Mouse (Mus musculus) cerebellum, postnatal 25 days (tissue): ENCODE results near the gene Olfr214.
"Not testable (repeated sequence)": the region's sequence is repeated elsewhere in the genome, so short reads cannot be mapped to it uniquely, and the experiment has no call there.

Source experiments
- DNase-seq, 2 experiments: peaks; one replicate each; pipeline ENCODE4 v3.0.0; 2021; ENCODE audit warnings: mixed read lengths in 2 of 2

Olfr214 gene

DNA sequence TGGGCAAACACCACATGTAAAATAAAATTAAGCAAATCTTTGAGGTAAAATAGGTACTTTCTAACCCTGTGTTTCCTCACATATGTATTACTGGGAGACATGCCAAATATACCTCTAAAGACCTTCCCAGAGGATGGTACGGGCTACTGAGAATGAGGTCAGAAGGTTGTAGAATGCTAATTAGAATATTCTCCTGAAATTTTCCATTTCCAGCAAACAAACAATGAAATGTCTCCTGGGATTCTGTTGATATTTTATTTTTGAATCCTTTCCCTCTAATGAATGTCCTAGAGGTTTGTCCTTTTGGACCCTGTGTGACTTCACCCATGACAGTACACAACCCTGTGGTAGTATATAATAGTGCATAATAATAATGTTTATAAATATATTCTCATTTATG lies at the start of gene Olfr214:
TSS of gene Olfr214 (plus strand) at position 301 of the 400 bp plus-strand sequence.
- DNase-seq = no peak

DNA sequence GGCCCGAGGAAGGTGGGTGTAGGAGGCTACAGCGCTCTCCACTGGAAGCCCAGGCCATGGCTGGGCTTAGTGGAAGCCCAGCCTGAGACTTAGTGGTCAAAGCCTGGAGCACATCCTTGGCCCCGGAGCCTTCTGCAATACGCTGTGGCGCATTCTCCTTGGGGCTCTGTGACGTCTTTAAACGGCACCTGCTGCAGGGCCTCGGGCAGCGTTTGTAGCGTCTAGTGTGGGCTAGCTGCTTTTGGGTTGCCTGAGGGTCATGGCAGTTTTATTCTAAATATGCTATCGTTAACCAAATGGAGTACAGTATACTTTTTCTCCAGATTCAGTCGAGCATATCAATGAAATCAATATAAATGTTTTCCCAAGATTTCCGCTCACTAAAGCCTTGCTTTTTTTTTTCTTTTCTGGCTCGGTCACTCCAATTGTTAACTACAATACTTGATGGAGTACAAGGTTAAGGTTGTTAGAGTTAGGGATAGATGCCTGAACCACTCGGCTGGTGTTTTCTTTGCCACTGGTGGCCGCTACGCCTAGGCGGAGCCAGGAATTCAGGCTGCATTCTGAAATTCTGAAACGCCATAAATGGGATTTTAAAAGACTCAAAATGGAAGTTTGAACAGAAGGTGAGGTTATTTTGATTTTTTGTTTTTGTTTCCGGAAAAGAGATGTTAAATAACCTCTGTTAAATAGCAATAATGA lies 47.6 kb upstream of the Olfr214 start, which contains the start of gene Olfr212:
TSS of gene Olfr212 (plus strand) at position 215 of the 702 bp plus-strand sequence.
- peak in 1 of 2 experiments; percentile 11 for DNase-seq

DNA sequence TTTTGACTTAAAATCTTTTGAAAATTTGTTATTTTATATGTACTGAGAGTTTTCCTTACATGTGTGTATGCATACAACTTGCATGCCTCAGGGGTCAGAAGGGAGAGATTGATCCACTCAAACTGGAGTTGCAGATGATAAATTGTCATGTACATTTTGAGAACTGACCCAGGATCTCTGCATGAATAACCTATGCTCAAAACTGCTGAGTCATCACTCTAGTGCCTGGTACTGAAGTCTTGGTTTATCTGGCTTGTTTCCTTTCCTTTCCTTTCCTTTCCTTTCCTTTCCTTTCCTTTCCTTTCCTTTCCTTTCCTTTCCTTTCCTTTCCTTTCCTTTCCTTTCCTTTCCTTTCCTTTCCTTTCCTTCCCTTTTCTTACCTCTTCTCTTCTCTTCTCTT lies 39.2 kb upstream of the Olfr214 start:
- no peak for DNase-seq

DNA sequence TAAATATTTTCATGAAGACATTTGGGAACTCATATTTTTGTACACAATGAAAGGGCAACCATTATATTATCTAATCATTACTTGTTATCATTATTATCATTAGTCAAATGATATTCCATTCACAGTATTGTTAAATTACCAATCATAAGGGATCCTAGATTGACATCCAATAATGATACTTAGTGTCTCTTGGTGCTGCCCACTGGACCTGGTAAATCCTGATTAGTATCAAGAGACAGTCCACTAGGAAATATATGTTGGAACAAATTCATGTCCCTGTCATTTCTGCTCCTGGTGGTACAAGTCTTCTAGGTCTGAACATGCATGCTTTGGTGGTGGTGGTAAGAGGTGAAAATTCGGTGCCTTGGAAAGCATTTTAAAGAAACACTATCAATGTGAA lies 15.9 kb upstream of the Olfr214 start, which contains the start of gene Olfr213:
TSS of gene Olfr213 (plus strand) at position 301 of the 400 bp plus-strand sequence.
- DNase-seq = no peak

DNA sequence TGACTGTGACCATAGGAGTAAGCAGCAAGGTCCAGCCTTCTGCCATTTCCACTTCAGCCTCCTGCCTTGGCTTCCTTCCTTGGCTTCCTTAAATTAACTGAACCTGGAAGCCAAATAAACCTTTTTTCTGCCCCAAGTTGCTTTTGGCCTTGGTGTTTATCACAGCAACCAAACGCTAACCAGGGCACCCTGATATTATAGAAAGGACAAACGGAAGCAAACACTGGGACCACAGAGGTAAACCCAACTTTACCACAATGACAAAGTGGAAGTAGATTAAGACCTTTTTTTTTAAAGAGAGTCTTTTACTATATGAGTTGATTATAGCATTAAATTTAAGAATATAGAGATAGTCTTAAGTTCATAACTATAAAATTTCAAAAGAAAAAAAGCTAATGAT lies 11.5 kb upstream of the Olfr214 start:
- DNase-seq = no peak

DNA sequence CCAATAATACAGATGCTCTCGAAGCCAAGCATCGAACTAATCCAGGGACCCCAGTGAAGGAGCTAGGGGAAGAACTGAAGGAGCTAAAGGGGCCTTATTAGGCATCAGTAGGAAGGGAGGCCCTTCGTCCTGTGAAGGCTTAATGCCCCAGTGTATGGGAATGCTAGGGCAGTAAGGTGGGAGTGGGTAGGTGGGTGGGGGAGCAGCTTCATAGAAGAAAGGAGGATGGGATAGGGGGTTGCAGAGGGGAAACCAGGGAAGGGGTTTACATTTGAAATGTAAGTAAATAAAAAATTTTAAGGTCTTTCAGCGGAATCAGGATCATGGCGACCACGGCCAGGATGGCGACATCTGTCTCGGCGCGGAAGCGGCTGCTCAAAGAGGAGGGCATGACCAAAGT lies 3.2 kb upstream of the Olfr214 start, which contains the start of gene Gm5580:
TSS of gene Gm5580 (plus strand) at position 301 of the 400 bp plus-strand sequence.
- not testable (repeated sequence) for DNase-seq

DNA sequence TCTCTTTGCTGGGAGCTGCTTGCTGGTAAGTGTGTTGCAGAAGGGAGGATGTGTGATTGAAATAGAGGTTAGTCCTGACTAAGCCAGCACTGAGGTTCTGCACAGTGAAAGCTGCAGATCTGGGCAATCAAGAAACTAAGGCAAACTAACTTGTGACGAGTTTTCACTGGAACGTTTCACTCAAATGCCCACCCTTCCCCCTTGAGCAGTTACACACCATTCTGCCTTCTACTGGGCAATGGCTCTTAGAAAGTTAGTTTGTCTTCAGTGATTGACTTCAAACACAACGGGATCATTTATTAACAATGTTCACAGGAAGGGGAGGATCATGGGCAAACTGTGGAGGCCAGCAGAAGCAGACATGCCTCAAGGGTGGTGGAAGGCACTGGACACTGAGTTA lies 917 bp downstream of the Olfr214 start:
- no peak for DNase-seq

DNA sequence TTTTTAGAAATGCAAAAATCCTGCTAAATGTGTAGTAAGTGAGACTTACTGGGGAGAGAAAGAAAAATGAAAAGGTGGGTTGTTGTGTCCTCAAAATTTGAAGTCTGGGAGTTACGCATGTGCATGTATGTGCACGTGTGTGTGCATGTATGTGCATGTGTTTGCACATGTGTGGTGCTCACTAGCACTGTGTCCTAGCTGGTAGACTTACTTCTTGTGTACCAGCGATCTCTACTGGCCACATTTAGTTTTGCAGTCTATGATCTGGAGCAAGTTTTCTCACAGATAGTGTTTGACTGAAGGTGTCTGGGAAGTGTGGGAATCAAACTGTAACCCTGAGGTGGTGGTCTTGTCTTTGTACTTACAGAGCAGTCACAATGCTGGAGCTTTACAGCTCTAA lies 15.8 kb downstream of the Olfr214 start:
- peak; percentile 20 to 53 for DNase-seq

DNA sequence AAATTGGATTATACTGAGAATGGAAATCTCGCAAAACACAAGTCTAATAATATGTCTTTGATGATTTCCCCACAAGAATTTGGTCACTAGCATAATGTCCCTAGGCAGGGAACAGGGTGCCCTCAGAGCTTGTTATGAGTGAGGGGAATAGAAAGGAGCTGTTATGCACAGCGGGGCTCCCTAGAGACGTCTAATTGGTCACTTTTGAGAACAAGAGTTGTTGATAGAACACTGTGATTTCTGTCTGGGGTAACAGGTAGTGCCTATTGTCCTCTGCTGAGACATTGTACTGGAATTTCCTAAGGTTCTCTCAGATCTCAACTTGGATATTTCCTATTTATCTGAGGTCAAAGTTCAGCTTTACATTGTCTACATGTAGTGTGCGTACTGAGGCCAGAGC lies 30.1 kb downstream of the Olfr214 start, which contains the start of gene Olfr215:
TSS of gene Olfr215 (minus strand) at position 101 of the 400 bp plus-strand sequence.
- no peak for DNase-seq

DNA sequence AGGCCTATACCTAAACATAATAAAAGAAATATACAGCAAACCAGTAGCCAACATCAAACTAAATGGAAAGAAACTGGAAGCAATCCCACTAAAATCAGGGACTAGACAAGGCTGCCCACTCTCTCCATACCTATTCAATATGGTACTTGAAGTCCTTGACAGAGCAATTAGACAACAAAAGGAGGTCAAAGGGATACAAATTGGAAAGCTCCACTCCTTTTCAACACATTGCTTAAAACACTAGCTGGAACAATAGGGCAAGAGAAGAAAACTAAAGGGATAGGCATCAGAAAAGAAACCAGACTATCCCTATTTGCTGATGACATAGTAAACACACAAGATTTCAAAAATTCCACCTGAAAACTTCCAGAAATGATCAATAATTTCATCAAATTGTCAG lies 46.9 kb downstream of the Olfr214 start:
- DNase-seq = not testable (repeated sequence)

DNA sequence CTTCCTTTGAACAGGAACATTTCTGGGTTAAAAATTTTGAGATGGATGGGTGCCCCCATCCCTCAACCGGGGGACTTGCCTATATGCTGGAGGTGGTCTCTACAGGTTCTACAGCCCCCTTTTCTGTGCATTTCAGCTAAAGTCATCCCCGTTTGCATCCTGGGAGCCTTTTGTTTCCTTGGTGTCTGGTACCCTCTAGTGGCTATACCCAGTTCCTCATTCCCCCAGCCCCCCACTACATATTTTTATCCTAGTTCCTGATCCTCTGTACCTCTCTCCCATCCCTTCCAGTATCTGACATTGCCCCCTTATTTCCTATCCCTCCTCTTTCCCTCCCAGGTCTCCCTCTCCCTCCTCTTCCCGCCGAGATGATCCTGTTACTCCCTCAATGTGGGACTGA lies 53.2 kb downstream of the Olfr214 start:
- DNase-seq = no peak
